Mouse (Mus musculus) forebrain, embryonic 16.5 days (tissue): ENCODE measurements around the gene Usp43. TPM values are rescaled to one million over a fixed set of nuclear protein-coding genes. Genes with fewer than 3 reads are reported as not detected.

Experiments
- ATAC-seq: fragments of 200-750 bp; cut with Nextera tagmentation; 2 replicates; pipeline ENCODE4 v1.8.0; 2017; ENCODE audit warnings: mild to moderate bottlenecking, moderate library complexity
- H3K27ac ChIP-seq: fragments of 300-500 bp; sonication (generic); 2 replicates; pipeline ENCODE4 v1.5.1; 2014; ENCODE audit warnings: low read length, control low read depth
- H3K27me3 ChIP-seq: fragments of 300-500 bp; sonication (generic); replicated peaks from 2 replicates; pipeline ENCODE4 v1.6.1; 2014; ENCODE audit warnings: low read length; ENCODE audit not compliant: control insufficient read depth, insufficient read depth
- H3K36me3 ChIP-seq: fragments of 300-500 bp; sonication (generic); 2 replicates; pipeline ENCODE4 v1.6.1; 2014; ENCODE audit not compliant: control insufficient read depth, insufficient read depth
- H3K4me1 ChIP-seq: fragments of 300-500 bp; sonication (generic); replicated peaks from 2 replicates; pipeline ENCODE4 v1.6.1; 2014; ENCODE audit warnings: low read length; ENCODE audit not compliant: control insufficient read depth, insufficient read depth
- H3K4me2 ChIP-seq: fragments of 300-500 bp; sonication (generic); 2 replicates; pipeline ENCODE4 v1.6.1; 2014; ENCODE audit warnings: mild to moderate bottlenecking, low read length, control low read depth
- H3K4me3 ChIP-seq: fragments of 300-500 bp; sonication (generic); replicated peaks from 2 replicates; pipeline ENCODE4 v1.5.1; 2014; ENCODE audit warnings: mild to moderate bottlenecking, low read length, control low read depth
- H3K9ac ChIP-seq: fragments of 300-500 bp; sonication (generic); replicated peaks from 2 replicates; pipeline ENCODE4 v1.6.1; 2014; ENCODE audit warnings: low read depth, low read length, control low read depth
- H3K9me3 ChIP-seq: fragments of 300-500 bp; sonication (generic); 2 replicates; pipeline ENCODE4 v1.6.1; 2016; ENCODE audit warnings: low read length; ENCODE audit not compliant: control insufficient read depth
- WGBS: fragments of 180-500 bp; shearing (Covaris S2); extraction: QIAGEN DNeasy Blood & Tissue Kit; methylation state at CpG from one replicate; pipeline ENCODE4 v1.1.7; 2014; 5-methylcytosine and 5-hydroxymethylcytosine counted together
- polyA plus RNA-seq: library from polyadenylated mRNA; unstranded; fragments of >200 nt; fragmentation: Nextera tagmentation; extraction: Ambion mirVana; gene quantifications from 2 replicates; pipeline ENCODE4 v1.2.1, GENCODE M21; 2015

The Usp43 gene
- polyA plus RNA-seq, 1 experiment from 2014 or later, result 3.0 TPM

- WGBS, result 54% methylated on average over 7 of the region's 7 CpGs
- Histone ChIP-seq H3K27me3 (no peaks in the 10 kb centered on the region), H3K4me2 (no peak overlapping the region), H3K27ac (no peak overlapping the region), H3K36me3 (no peaks in the 10 kb centered on the region), H3K9ac (no peak overlapping the region), H3K4me3 (no peak overlapping the region), H3K4me1 (no peaks in the 10 kb centered on the region), H3K9me3 (no peaks in the 10 kb centered on the region)
- ATAC-seq, result no peak
These were observed 61.1 kb downstream of the Usp43 start for GRCm38 (mm10) chr11:67860743-67861398.

GRCm38 (mm10) chr11:67858518-67858917 lies 63.4 kb downstream of the Usp43 start:
- H3K27me3 ChIP-seq, result no peaks in the 10 kb centered on the region
- no peak overlapping the region for H3K27ac ChIP-seq
- 83% methylated on average over 9 of the region's 9 CpGs for WGBS
- H3K36me3 ChIP-seq, result no peaks in the 10 kb centered on the region
- no peaks in the 10 kb centered on the region for H3K4me1 ChIP-seq
- H3K9ac ChIP-seq, result no peak overlapping the region
- no peak for ATAC-seq
- H3K4me2 ChIP-seq, result no peak overlapping the region
- no peaks in the 10 kb centered on the region for H3K9me3 ChIP-seq
- no peak overlapping the region for H3K4me3 ChIP-seq

- Histone ChIP-seq H3K4me2 (no peak overlapping the region), H3K4me1 (no peaks in the 10 kb centered on the region), H3K36me3 (no peaks in the 10 kb centered on the region), H3K9ac (no peak overlapping the region), H3K4me3 (no peak overlapping the region), H3K27me3 (no peaks in the 10 kb centered on the region), H3K27ac (no peak overlapping the region), H3K9me3 (no peaks in the 10 kb centered on the region)
- ATAC-seq, result no peak
- WGBS, result 32% methylated on average over 2 of the region's 2 CpGs
These were observed 66.9 kb downstream of the Usp43 start for GRCm38 (mm10) chr11:67855035-67855434.

GRCm38 (mm10) chr11:67853996-67854395 lies 68.0 kb downstream of the Usp43 start:
- H3K4me2 ChIP-seq, result no peak overlapping the region
- no peak for ATAC-seq
- H3K4me3 ChIP-seq, result no peak overlapping the region
- H3K9me3 ChIP-seq, result no peaks in the 10 kb centered on the region
- WGBS, result 68% methylated on average over 6 of the region's 6 CpGs
- H3K9ac ChIP-seq, result no peak overlapping the region
- H3K27me3 ChIP-seq, result no peaks in the 10 kb centered on the region
- H3K4me1 ChIP-seq, result no peaks in the 10 kb centered on the region
- no peaks in the 10 kb centered on the region for H3K36me3 ChIP-seq
- H3K27ac ChIP-seq, result no peak overlapping the region

- WGBS, result 71% methylated on average over 5 of the region's 5 CpGs
- Histone ChIP-seq H3K4me2 (no peak overlapping the region), H3K36me3 (no peaks in the 10 kb centered on the region), H3K27me3 (no peaks in the 10 kb centered on the region), H3K4me1 (no peaks in the 10 kb centered on the region), H3K9ac (no peak overlapping the region), H3K27ac (no peak overlapping the region), H3K9me3 (no peaks in the 10 kb centered on the region), H3K4me3 (no peak overlapping the region)
- no peak for ATAC-seq
These were observed 70.2 kb downstream of the Usp43 start for GRCm38 (mm10) chr11:67851770-67852169.

- Histone ChIP-seq H3K36me3 (no peaks in the 10 kb centered on the region), H3K9me3 (no peaks in the 10 kb centered on the region), H3K4me1 (no peaks in the 10 kb centered on the region), H3K27ac (peak overlapping the region; percentile 58), H3K4me2 (no peak overlapping the region), H3K27me3 (no peaks in the 10 kb centered on the region), H3K4me3 (no peak overlapping the region), H3K9ac (no peak overlapping the region)
- no peak for ATAC-seq
- 58% methylated on average over 4 of the region's 4 CpGs for WGBS
These were observed 76.8 kb downstream of the Usp43 start for GRCm38 (mm10) chr11:67845193-67845592.

GRCm38 (mm10) chr11:67839810-67840209 lies 82.1 kb downstream of the Usp43 start:
- no peak overlapping the region for H3K4me3 ChIP-seq
- H3K36me3 ChIP-seq, result no peaks in the 10 kb centered on the region
- no peaks in the 10 kb centered on the region for H3K4me1 ChIP-seq
- ATAC-seq, result no peak
- WGBS, result 68% methylated on average over 1 of the region's 1 CpGs
- no peaks in the 10 kb centered on the region for H3K9me3 ChIP-seq
- H3K27ac ChIP-seq, result no peak overlapping the region
- H3K9ac ChIP-seq, result no peak overlapping the region
- H3K4me2 ChIP-seq, result no peak overlapping the region
- no peaks in the 10 kb centered on the region for H3K27me3 ChIP-seq

GRCm38 (mm10) chr11:67835408-67836078 lies 86.4 kb downstream of the Usp43 start:
- Histone ChIP-seq H3K4me3 (no peak overlapping the region), H3K4me1 (no peaks in the 10 kb centered on the region), H3K27ac (no peak overlapping the region), H3K9ac (no peak overlapping the region), H3K4me2 (no peak overlapping the region), H3K27me3 (no peaks in the 10 kb centered on the region), H3K9me3 (no peaks in the 10 kb centered on the region), H3K36me3 (no peaks in the 10 kb centered on the region)
- no peak for ATAC-seq
- WGBS, result 91% methylated on average over 10 of the region's 10 CpGs

- Histone ChIP-seq H3K9me3 (no peaks in the 10 kb centered on the region), H3K9ac (no peak overlapping the region), H3K4me3 (no peak overlapping the region), H3K27me3 (no peaks in the 10 kb centered on the region), H3K27ac (no peak overlapping the region), H3K4me1 (no peaks in the 10 kb centered on the region), H3K4me2 (no peak overlapping the region), H3K36me3 (no peaks in the 10 kb centered on the region)
- ATAC-seq, result no peak
- WGBS, result 75% methylated on average over 5 of the region's 5 CpGs
These were observed 90.1 kb downstream of the Usp43 start for GRCm38 (mm10) chr11:67831820-67832219.
